Mouse (Mus musculus): ENCODE measurements around the gene Hdac5.

DNA sequence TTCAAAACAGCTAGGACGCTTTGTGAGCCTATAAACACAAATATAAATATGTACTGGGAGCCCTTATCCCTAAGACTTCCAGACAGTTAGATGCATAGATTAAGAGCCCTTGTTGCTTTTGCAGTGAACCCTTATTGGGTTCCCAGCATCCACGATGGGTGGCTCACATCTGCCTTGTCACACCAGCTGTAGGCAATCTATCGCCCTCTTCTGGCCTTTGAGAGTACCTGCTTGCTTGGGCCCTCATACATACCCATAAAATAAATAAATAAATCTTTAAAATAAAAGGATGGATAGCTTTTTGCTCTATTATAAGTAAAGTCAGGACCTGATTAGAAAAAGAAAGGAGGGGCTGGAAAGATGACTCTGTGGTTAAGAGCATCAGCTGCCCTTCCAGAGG is 28.6 kb upstream of the Hdac5 start:
- TF ChIP-seq POLR2A (IDR thresholded peaks at IDR 0.05; ENCODE audit: low read depth, low read length) (no peak), CTCF (IDR thresholded peaks at IDR 0.05; ENCODE audit: extremely low read depth, insufficient read length, insufficient replicate concordance, low read depth, low read length) (peak; percentile 11; the same call in 1 of the 2 replicates)
